ENCODE assay signal across 14 mouse cellular contexts in the genomic region with DNA sequence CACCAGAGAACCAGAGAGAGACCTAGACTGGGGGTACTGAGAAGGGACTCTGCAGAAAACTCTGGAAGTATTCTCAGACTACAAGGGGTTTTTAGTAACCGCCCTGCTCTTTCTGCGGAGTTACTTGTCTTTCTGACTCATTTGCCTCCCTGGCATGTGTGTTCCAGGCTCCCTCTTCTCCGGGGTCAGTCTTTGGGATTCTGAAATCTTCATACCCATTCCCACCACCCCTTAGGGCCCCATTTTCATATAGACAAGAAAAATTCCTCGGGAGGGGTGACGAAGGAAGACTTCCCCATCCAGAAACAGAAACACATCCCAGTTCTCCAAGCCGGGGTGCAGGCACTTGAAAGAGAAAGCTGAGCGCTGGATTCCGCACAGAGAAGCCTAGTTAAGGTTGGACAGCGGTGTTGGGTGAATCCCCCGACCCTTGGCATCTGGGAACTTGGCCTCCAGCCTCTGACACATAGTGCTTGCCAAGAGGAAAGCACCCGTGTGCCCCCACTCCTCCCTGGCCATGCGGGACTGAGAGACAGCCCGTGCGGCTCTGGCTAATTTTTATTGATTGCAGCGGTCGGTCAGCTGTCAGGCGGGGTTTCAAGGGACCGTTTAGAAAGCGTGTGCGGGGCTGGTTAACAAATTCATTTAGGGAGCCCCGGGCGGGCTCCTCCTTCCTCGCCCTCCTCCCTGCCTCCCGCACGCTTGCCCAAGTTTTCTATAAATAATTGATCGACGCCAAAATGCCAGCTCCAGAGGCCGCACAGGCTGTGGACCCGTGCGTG. TPM values are rescaled to one million over a fixed set of nuclear protein-coding genes. Genes with fewer than 3 reads are reported as not detected.
A peak's percentile ranks its signal among the peaks of the same experiment; 100 is the strongest.
DNase-seq lines count a peak whose midpoint lies in the region; ATAC-seq lines count a peak whose summit lies in the region.
"Had no signal": no experiment of that assay in that cellular context is flagged by ENCODE, and none has a peak within 500 bp of the region (broad histone marks: within the 10 kb centered on the region; RNA-seq: fewer than 3 reads in every experiment).

No protein-coding gene starts in this region.

- H3K36me3 ChIP-seq in heart, embryonic 13.5 days = no peaks in the 10 kb centered on the region
- no peaks in the 10 kb centered on the region for H3K36me3 ChIP-seq in embryonic facial prominence, embryonic 12.5 days
- H3K36me3 ChIP-seq in hindbrain, embryonic 13.5 days = no peaks in the 10 kb centered on the region
- H3K36me3 ChIP-seq in midbrain, embryonic 15.5 days (replicated peaks) = no peaks in the 10 kb centered on the region

- no peak for ATAC-seq in heart, embryonic 13.5 days (ENCODE audit: extremely low read depth, insufficient number of reproducible peaks, low FRiP score, low TSS enrichment)
- ATAC-seq in embryonic facial prominence, embryonic 12.5 days (ENCODE audit: insufficient number of reproducible peaks, insufficient read depth, low FRiP score, low TSS enrichment) = no peak
- no peak for ATAC-seq in hindbrain, embryonic 13.5 days (ENCODE audit: low FRiP score)
- no peak for ATAC-seq in midbrain, embryonic 15.5 days (replicated peaks)

- H3K4me1 ChIP-seq in heart, embryonic 13.5 days = peaks cover 8% of the 10 kb centered on the region
- peaks cover 12% of the 10 kb centered on the region; the same call in 1 of the 2 replicates for H3K4me1 ChIP-seq in embryonic facial prominence, embryonic 12.5 days
- H3K4me1 ChIP-seq in hindbrain, embryonic 13.5 days (replicated peaks) = peaks cover 53% of the 10 kb centered on the region
- peaks cover 45% of the 10 kb centered on the region for H3K4me1 ChIP-seq in midbrain, embryonic 15.5 days

- peaks cover 100% of the 10 kb centered on the region for H3K27me3 ChIP-seq in heart, embryonic 13.5 days (replicated peaks)
- H3K27me3 ChIP-seq in embryonic facial prominence, embryonic 12.5 days = peaks cover 95% of the 10 kb centered on the region
- peaks cover 99% of the 10 kb centered on the region for H3K27me3 ChIP-seq in hindbrain, embryonic 13.5 days
- H3K27me3 ChIP-seq in midbrain, embryonic 15.5 days (replicated peaks) = peaks cover 49% of the 10 kb centered on the region

- H3K4me2 ChIP-seq in heart, embryonic 13.5 days = peak overlapping the region; percentile 13; the same call in 1 of the 2 replicates
- H3K4me2 ChIP-seq in embryonic facial prominence, embryonic 12.5 days (replicated peaks) = peak overlapping the region; percentile 11
- peak overlapping the region; percentile 42 for H3K4me2 ChIP-seq in hindbrain, embryonic 13.5 days
- peak overlapping the region; percentile 48 for H3K4me2 ChIP-seq in midbrain, embryonic 15.5 days
- H3K4me2 ChIP-seq: lung, embryonic 14.5 days had no signal

- no peak overlapping the region for H3K9ac ChIP-seq in heart, embryonic 13.5 days
- H3K9ac ChIP-seq in embryonic facial prominence, embryonic 12.5 days = 0 out of 2 replicates have a peak overlapping the region, but pooled peaks have one; percentile 19
- H3K9ac ChIP-seq in hindbrain, embryonic 13.5 days = 0 out of 2 replicates have a peak overlapping the region, but pooled peaks have one; percentile 51
- no peak overlapping the region for H3K9ac ChIP-seq in midbrain, embryonic 15.5 days
- H3K9ac ChIP-seq: lung, embryonic 14.5 days had no signal

- DNase-seq in heart, adult 8-10 months (ENCODE audit: low spot score) = no peak
- no peak for DNase-seq in testis, postnatal 14 days (ENCODE audit: low spot score)
- DNase-seq in left cerebral cortex, postnatal 36 days (ENCODE audit: low spot score in 2 of 2) = no peak
- DNase-seq in ovary, postnatal 14 days (ENCODE audit: low spot score) = no peak
- DNase-seq: cerebellum, postnatal 25 days; kidney, postnatal 10 days; lung, embryonic 14.5 days had no signal

- WGBS in heart, embryonic 13.5 days = 2% methylated on average over 30 of the region's 30 CpGs
- 10% methylated on average over 30 of the region's 30 CpGs for WGBS in embryonic facial prominence, embryonic 12.5 days
- WGBS in hindbrain, embryonic 13.5 days = 5% methylated on average over 30 of the region's 30 CpGs
- WGBS in midbrain, embryonic 15.5 days = 5% methylated on average over 30 of the region's 30 CpGs

- H3K9me3 ChIP-seq in heart, embryonic 13.5 days = no peaks in the 10 kb centered on the region
- H3K9me3 ChIP-seq in embryonic facial prominence, embryonic 12.5 days = no peaks in the 10 kb centered on the region
- no peaks in the 10 kb centered on the region for H3K9me3 ChIP-seq in hindbrain, embryonic 13.5 days
- no peaks in the 10 kb centered on the region for H3K9me3 ChIP-seq in midbrain, embryonic 15.5 days

- H3K27ac ChIP-seq in heart, embryonic 13.5 days (replicated peaks) = no peak overlapping the region
- H3K27ac ChIP-seq in embryonic facial prominence, embryonic 12.5 days = no peak overlapping the region
- no peak overlapping the region for H3K27ac ChIP-seq in hindbrain, embryonic 13.5 days
- peak overlapping the region; percentile 31; the same call in 1 of the 2 replicates for H3K27ac ChIP-seq in midbrain, embryonic 15.5 days
- H3K27ac ChIP-seq: left cerebral cortex, adult 2 months; stomach, postnatal 0 days had no signal

- intact Hi-C loops in left cerebral cortex, postnatal 36 days (cut with DNase I) = no loop called here

- H3K4me3 ChIP-seq in heart, embryonic 13.5 days = 0 out of 2 replicates have a peak overlapping the region, but pooled peaks have one; percentile 9
- peak overlapping the region; percentile 9; the same call in 1 of the 2 replicates for H3K4me3 ChIP-seq in embryonic facial prominence, embryonic 12.5 days
- peak overlapping the region; percentile 24 for H3K4me3 ChIP-seq in hindbrain, embryonic 13.5 days
- H3K4me3 ChIP-seq in midbrain, embryonic 15.5 days = peak overlapping the region; percentile 38
- H3K4me3 ChIP-seq: left cerebral cortex, adult 2 months had no signal

RNA-seq across cellular contexts. Expression of gene Pax7, which starts 5.6 kb away (rescaled TPM):
- polyA plus RNA-seq in heart, embryonic 13.5 days (2015; fragmentation: Nextera tagmentation; extraction: Ambion mirVana) = 0.03 TPM in 1 of 2 replicates, not detected in the other
- not detected for total RNA-seq in heart, adult 8-10 months (2022)
- polyA plus RNA-seq in embryonic facial prominence, embryonic 12.5 days (2016; fragmentation: Nextera tagmentation; extraction: Ambion mirVana) = 1.3 and 1.4 TPM in 2 replicates
- polyA plus RNA-seq in hindbrain, embryonic 13.5 days (2015; fragmentation: Nextera tagmentation; extraction: Ambion mirVana) = 0.84 and 1.6 TPM in 2 replicates
- 3.5 and 3.8 TPM in 2 replicates for polyA plus RNA-seq in midbrain, embryonic 15.5 days (2015; fragmentation: Nextera tagmentation; extraction: Ambion mirVana)
- total RNA-seq in left cerebral cortex, postnatal 36 days (2021) = not detected
- total RNA-seq: left cerebral cortex, adult 2 months had no signal
- polyA plus RNA-seq: heart, embryonic 14.5 days; lung, embryonic 14.5 days; stomach, postnatal 0 days had no signal

Comparison
In these comparisons a context has a peak if more than half of its experiments do, and no peak if none do; other contexts are left out.
1. H3K9ac ChIP-seq: peak in embryonic facial prominence, embryonic 12.5 days (single experiment) and hindbrain, embryonic 13.5 days (single experiment); none in heart, embryonic 13.5 days (single experiment) and midbrain, embryonic 15.5 days (single experiment).
2. Peak in every context shown above with its lines, with median percentiles within 50 percentile points of each other: H3K4me2 ChIP-seq and H3K4me3 ChIP-seq.